Mouse (Mus musculus) neutrophil, adult 5-6 weeks (primary cell): ENCODE results near the gene Fam173a. TPM values are rescaled to one million over a fixed set of nuclear protein-coding genes. Genes with fewer than 3 reads are reported as not detected.

Experiments used
- ATAC-seq: fragments of 151-379, 151-347 bp; 2 replicates; pipeline ENCODE4 v1.8.0; 2017; ENCODE audit warnings: mild to moderate bottlenecking, moderate TSS enrichment; ENCODE audit not compliant: insufficient number of reproducible peaks, poor library complexity, low FRiP score, severe bottlenecking; ENCODE audit errors: extremely low read depth
- total RNA-seq: library from RNA; stranded (forward); fragments of 200-1000 nt; gene quantifications from 2 replicates; pipeline ENCODE4 v1.2.3, GENCODE M21; 2017

Fam173a gene
- total RNA-seq, 1 experiment from 2014 or later = 23.6 TPM

- no peak for ATAC-seq
These were observed 37.6 kb upstream of the Fam173a start for GRCm38 (mm10) chr17:25830200-25830753.

GRCm38 (mm10) chr17:25829558-25830017 is 36.9 kb upstream of the Fam173a start:
- no peak for ATAC-seq

GRCm38 (mm10) chr17:25828712-25829557 is 36.2 kb upstream of the Fam173a start, which contains the start of gene Jmjd8:
Gene Jmjd8 (plus strand): TSS chr17:25828867.
- no peak for ATAC-seq

- ATAC-seq = no peak
These were observed 35.5 kb upstream of the Fam173a start for GRCm38 (mm10) chr17:25828223-25828594.

GRCm38 (mm10) chr17:25827546-25828222 is 35.0 kb upstream of the Fam173a start:
- ATAC-seq = no peak

- ATAC-seq = no peak
These were observed 34.3 kb upstream of the Fam173a start for GRCm38 (mm10) chr17:25827011-25827410.

- ATAC-seq = no peak
These were observed 33.4 kb upstream of the Fam173a start for GRCm38 (mm10) chr17:25825984-25826570.

GRCm38 (mm10) chr17:25825311-25825710 is 32.6 kb upstream of the Fam173a start:
- ATAC-seq = no peak

- no peak for ATAC-seq
These were observed 31.9 kb upstream of the Fam173a start for GRCm38 (mm10) chr17:25824362-25825142.

GRCm38 (mm10) chr17:25823452-25823851 is 30.8 kb upstream of the Fam173a start, which contains the start of gene Wdr24:
Gene Wdr24 (plus strand): TSS chr17:25823627.
- ATAC-seq = peak; percentile 76

- ATAC-seq = no peak
These were observed 26.4 kb upstream of the Fam173a start for GRCm38 (mm10) chr17:25818851-25819780.

- ATAC-seq = no peak
These were observed 25.0 kb upstream of the Fam173a start for GRCm38 (mm10) chr17:25817662-25818061.

- peak; percentile 54 for ATAC-seq
These were observed 20.8 kb upstream of the Fam173a start for GRCm38 (mm10) chr17:25813471-25813870.

GRCm38 (mm10) chr17:25810890-25811289 is 18.2 kb upstream of the Fam173a start:
- no peak for ATAC-seq

- no peak for ATAC-seq
These were observed 17.1 kb upstream of the Fam173a start for GRCm38 (mm10) chr17:25809606-25810340.

GRCm38 (mm10) chr17:25808789-25809605 is 16.3 kb upstream of the Fam173a start, which contains the start of gene Fbxl16:
Gene Fbxl16 (plus strand): TSS chr17:25809085.
- ATAC-seq = no peak
